Mouse (Mus musculus) bone marrow macrophage, adult 2 months (primary cell): ENCODE data around the gene Exoc2.

Experiments used
- CTCF ChIP-seq: IDR thresholded peaks from 2 replicates; pipeline ENCODE4 v1.5.1; 2012; ENCODE audit warnings: low read depth, mild to moderate bottlenecking, low read length, moderate library complexity
- POLR2A ChIP-seq: IDR thresholded peaks from 2 replicates; pipeline ENCODE4 v1.6.1; 2012; ENCODE audit warnings: mild to moderate bottlenecking, low read depth, low read length, borderline replicate concordance

DNA sequence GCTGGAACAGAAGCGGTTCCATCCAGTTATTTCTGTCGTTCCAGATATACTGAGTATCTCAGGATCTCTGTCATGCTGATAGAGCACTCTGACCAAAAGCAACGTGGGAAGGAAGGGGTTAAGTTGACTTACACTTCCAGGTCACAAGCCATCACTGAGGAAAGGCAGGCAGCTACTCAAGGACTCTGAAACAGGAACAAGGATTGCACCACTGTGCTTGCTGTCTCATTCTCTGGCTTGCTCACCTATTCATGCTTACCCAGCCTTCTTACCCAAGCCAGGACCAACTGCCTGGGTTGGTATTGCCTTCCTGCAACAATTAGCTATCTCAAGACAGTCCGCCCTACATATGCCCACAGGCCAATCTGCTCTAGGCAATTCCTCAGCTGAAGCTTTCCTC is 31.1 kb upstream of the Exoc2 start:
- no peak for TF ChIP-seq CTCF
- TF ChIP-seq POLR2A: no peak
